Mouse (Mus musculus) T-helper 1 cell (primary cell): ENCODE measurements at regions not wholly inside any gene's neighbourhood (a gene's known extent, or its start where the extent isn't known, plus 50 kb on each side); places are given as distances from the start of the nearest gene placed in this dataset.

Source experiments
- in situ Hi-C: fragments of 300-600 bp; cut with MboI, MseI; formaldehyde crosslinking; loops from one replicate; pipeline ENCODE4 v1.15.1; 2025; ENCODE audit warnings: high pct_unique_total_duplicates

DNA sequence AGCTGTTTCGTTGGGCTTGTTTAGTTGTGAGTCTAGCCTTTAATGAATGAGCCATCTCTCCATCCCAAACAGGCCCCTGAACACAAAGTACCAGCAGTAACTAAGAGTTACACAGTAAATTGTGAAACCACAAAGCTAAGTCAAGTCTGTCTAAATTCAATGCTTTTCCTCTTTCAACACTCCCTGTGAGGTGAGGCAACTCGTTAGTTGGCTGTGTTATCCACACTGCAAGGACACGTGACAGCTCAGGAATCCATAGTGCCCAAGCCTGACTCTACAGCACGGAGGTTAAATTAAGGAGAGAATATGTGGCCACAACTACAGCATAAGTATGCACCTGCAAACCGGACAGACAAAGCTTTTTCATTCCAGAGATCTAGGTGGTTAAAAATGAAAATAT, 54.9 kb upstream of the Gm45716 start:
- in situ Hi-C loops: no loop called here

- in situ Hi-C loops: no loop called here
These were observed 51.2 kb upstream of the Gm45716 start for GRCm38 (mm10) chr11:90136307-90136706.
